Comparison of ENCODE assay signal across 18 mouse cellular contexts in the genomic region with DNA sequence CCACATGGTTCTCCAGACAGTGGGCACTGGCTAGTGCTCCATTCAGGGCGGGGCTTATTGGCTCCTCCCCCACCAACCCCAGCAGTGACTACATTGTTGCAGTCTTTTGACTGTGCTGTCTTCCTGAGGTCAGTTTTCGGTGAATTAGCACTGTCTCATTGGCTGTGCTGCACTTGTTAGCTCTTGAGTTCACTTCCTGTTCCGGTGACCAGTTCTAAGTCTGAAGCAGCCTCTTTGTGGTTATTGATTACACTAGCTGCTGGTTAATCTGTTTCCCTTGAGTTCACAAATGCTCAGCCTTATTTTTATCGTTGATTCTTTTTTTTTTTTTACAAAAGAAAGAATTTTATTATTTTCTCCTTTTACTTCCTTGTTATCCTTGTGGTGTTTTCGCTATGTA.
DNase-seq lines count a peak whose midpoint lies in the region.
"Had no signal": no experiment of that assay in that cellular context is flagged by ENCODE, and none has a peak within 500 bp of the region (broad histone marks: within the 10 kb centered on the region; RNA-seq: fewer than 3 reads in every experiment).

No protein-coding gene starts in this region.

- peak; percentile 14 for DNase-seq in embryo, embryonic 10 days (ENCODE audit: low spot score)
- no peak for DNase-seq in embryo, embryonic 11 days
- DNase-seq in kidney, adult 9 months = peak; percentile 52
- no peak for DNase-seq in kidney, adult 11 months
- peak; percentile 4 for DNase-seq in 3T3-L1 (ENCODE audit: low read depth, low spot score)
- DNase-seq in layer of hippocampus, postnatal 10 days (ENCODE audit: low spot score in 2 of 2) = no peak
- DNase-seq: adrenal gland, adult 2 months; adrenal gland, postnatal 14 days; B cell, adult 2 months; cerebellum, adult 11 months; cerebellum, adult 2 months; cerebellum, adult 9-11 months; cerebellum, postnatal 25 days; gastrocnemius, postnatal 10 days; gastrocnemius, postnatal 36 days; heart, adult 2 months; heart, postnatal 14 days; heart, postnatal 4 days had no signal

Comparison
In these comparisons a context has a peak if more than half of its experiments do, and no peak if none do; other contexts are left out.
1. DNase-seq: peak in embryo, embryonic 10 days (single experiment), kidney, adult 9 months (single experiment) and 3T3-L1 (single experiment); none in embryo, embryonic 11 days (single experiment), kidney, adult 11 months (single experiment) and layer of hippocampus, postnatal 10 days (0 of 2).